Mouse (Mus musculus): ENCODE measurements around the gene Tpgs1.
"Not testable (repeated sequence)": the region's sequence is repeated elsewhere in the genome, so short reads cannot be mapped to it uniquely, and the experiment has no call there.

Tpgs1 gene

DNA sequence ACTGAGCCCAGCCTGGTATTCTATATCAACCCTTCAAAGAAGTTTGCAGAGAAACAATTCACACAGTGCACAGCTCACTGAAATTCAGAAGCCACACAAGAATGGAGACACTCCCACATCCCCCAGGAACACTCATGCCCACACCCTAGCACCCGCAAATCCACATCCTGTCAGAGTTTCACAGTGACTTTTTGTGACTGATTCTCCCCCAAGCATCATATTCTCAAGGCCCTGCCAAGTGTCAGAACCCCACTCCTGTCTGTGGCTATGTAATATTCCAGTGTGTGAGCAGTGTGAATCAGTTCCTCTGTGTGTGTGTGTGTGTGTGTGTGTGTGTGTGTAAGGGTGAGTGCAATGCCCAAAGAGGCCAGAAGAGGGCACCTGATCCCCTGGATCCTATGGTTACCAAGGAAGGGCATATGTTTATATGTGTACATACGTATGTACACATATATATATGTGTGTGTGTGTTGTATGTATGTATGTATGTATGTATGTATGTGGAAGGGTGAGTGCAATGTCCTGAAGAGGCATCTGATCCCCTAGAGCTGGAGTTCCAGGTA, 22.9 kb downstream of the Tpgs1 start:
- no peak for ATAC-seq (ENCODE audit: low TSS enrichment)

DNA sequence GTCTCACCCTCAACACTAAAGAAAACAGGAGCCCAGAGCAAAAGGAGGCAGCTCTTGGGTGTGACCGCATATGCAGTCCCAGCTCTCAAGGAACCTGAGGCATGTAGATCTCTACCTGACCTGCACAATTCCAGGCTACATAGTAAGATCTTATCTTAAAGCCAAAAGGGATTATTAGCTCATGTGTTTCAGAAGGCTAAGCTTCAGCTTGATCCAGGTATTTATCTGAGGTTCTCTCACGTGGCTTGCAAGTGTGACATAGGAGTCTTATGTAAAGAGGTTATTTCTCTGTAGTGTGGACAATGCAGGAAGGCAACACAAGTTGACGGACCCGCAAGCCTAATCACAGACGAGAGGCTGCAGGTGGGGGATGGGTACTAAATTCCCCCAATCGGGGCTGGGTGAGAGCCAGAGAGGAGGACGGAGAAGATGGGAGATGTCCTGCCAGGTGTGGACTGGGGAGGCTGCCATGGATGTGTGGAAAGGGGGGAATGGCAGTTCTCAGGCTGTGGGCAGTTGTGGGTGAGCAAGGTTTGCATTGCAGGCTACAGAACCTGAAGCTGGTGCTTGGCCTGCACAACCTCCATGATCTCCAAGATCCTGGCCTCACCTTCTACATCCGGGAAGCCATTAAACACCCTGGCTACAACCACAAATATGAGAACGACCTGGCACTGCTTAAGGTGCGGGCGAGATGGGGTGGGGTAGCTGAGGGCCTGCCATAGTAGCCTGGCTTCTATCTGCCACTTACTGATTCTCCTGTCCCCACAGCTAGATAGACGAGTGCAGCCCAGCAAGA, 24.6 kb downstream of the Tpgs1 start:
- ATAC-seq (ENCODE audit: low TSS enrichment) = no peak

DNA sequence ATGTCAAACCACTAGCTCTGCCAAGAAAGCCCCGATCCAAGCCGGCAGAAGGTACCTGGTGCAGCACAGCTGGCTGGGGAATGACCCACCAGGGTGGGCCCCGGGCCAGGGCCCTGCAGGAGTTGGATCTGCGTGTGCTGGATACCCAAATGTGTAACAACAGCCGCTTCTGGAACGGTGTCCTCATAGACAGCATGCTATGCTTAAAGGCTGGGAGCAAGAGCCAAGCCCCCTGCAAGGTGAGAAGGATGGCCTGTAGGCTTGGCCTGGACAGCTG, 25.1 kb downstream of the Tpgs1 start:
- ATAC-seq (ENCODE audit: low TSS enrichment) = no peak

DNA sequence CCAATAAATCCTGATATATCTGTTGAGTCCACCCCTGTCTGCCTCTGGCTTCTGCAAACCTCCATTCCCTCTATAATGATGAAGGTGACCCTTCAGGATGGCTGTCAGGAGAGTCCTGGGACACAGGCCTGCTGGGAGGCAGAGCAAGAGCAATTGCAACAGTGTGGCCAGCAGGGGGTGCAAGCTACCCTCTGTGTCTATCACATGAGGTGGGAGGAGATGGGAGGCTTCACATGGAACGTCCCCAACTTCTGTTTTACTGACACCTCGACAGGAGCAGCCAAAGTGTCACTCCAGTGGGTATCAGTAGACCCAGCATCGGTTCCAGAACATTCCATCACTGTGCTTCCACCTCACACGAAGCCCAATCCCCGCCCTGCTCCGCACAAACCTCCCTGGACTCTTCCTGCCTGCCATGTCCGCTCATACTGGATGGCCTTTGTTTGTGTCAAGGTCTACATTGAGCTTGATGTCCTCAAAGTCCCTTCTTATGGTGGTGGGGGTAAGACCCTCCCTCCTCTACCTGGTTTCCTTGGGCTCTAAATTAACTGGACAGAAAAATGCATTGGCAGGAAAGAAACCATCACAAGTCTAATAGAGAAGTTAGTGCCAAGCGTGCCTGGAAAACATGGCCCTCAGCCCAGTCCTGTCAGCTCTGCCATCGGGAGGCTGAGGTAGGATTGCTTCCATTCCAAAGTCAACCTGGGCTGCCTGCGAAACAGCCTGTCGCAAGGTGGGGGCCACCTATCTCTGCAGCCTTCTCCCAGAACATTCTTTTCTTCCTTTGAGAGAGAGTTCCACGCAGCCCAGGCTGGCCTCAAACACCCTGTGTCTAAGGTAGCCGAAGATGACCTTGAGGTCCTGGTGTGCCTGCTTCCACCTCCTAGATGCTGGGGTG, 26.3 kb downstream of the Tpgs1 start:
- ATAC-seq (ENCODE audit: low TSS enrichment) = peak; percentile 81

DNA sequence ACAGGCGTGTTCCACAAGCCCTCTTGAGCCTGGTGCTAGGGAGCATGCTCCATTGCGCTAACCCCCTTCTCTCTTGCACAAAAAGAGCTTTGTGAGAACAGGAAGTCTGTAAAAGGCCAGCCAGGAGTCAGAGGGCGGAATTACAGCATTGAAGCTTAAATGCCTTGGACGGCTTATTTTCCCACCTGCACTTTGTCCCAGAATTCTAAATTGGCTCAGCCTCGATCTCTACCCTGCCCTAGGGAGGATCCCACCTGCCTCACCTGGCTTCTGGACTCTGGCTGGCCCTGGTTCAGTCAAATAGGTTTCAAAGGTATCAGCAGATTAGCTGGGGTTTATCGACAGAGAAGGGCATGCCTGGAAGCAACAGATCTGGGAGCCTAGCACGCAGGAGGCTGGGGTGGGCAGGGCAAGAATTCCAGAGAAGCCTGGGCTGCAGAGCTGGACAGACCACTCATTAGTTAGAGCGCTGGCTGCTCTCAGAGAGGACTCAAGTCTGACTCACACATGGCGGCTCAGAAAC, 27.0 kb downstream of the Tpgs1 start:
- ATAC-seq (ENCODE audit: low TSS enrichment) = no peak

DNA sequence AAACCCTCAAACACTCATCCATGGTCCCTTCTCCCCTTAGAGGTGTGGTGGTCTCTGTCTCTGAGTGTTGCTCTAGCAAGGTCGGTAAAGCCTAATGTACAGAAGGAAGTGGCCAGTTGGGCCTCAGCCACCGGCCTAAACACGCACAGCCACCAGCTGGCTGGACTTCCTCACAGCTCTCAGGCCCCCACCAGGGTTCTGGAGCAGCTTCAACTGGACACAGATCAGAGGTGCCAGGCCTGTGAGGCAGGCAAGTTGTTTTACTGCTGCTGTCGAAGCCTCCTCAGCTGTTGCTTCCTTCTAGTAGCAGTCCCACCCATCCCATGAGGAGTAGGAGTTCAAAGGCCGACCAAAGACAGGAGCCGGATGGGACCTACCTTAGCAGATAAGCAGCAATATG, 28.7 kb downstream of the Tpgs1 start:
- no peak for ATAC-seq (ENCODE audit: low TSS enrichment)

DNA sequence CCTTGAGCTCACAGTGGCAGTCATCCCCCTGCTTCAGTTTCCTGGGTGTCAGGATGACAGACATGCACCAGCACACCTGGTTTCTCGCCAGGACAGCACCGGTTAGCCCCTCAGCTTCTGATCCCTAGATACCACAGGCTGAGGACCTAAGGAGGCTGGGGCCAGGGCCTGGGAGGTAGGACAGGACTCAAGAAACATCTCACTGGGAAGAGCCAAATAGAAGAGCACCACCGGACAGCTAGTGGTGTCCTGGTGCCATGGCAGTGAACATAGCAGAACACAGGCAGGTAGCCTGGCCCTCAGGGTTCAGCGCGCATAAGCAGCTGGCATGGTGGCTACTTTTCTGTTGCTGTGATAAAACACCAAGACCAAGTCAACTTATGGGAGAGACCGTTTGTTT, 29.3 kb downstream of the Tpgs1 start:
- ATAC-seq (ENCODE audit: low TSS enrichment) = no peak

DNA sequence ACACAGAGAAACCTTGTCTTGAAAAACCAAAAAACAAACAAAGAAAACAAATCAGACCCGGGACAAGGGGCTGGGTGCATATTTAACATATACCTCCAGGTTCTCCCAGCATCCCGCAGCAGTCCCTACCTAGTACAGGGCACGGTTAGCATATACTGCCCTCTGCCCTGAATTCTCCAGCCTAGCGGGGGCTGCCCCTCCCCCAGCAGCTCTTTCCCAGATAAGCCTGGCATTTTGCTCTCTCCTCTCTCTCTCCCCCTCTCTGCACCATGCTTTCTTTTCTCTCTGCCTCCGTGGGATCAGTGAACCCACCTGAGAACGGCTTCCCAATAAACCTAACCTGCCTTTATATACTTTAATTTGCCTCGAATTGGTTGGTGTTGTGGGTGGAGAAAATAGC, 31.5 kb downstream of the Tpgs1 start:
- no peak for ATAC-seq (ENCODE audit: low TSS enrichment)

DNA sequence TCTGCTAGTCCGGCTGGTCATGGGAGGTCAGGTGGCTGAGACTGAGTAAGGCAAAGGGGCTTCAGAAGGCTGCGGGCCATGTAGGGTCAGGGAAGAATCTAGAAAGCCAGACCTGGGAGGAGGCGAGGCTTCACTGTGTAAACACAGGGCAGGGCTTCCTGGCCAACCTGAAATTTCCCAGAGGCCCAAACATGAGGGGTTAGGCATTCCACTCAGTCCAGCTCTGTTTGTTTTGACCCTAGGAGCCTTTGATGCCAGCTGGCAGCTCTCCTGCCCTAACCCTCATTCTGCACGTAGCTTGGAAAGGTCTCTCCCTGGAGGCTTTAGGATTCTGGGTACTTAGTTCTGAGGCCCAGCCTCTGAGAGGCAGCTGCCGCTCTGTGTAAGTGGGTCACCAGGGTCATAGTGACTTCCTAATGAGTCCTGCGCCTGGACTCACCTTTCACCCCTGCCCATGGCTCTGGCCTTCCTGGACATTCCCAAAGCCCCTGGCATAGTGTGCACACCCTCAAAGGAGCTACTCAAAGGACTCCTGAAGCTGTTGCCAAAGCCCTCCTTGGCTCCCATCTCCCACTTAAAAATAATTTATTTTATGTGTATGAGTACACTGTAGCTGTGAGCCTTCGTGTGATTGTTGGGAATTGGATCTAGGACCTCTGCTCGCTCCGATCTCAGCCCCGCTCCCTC, 32.4 kb downstream of the Tpgs1 start:
- no peak for ATAC-seq (ENCODE audit: low TSS enrichment)

DNA sequence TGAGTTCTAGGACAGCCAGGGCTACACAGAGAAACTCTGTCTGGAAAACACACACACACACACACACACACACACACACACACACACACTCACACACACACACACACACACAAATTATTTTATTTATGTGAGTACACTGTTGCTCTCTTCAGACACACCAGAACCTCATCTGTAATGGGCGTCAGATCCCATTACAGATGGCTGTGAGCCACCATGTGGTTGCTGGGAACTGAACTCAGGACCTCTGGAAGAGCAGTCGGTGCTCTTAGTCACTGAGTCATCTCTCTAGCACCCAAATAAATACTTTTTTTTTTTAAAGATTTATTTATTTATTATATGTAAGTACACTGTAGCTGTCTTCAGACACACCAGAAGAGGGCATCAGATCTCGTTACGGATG, 33.8 kb downstream of the Tpgs1 start:
- not testable (repeated sequence) for ATAC-seq (ENCODE audit: low TSS enrichment)

DNA sequence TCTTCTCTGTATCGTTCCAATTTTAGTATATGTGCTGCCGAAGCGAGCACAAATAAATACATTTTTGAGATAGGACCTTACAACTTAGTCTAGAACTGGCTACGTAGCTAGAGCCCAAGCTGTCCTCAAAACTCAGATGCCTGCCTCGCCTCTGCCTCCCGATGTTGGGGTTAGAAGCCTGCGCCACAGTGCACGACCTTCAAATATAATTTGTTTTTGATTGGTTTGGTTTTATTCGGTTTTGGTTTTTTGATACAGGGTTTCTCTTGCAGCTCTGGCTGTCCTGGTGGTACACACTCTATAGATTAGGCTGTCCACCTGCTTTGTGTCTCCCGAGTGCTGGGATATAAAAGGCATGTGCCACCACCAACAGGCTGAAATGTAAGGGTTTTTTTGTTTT, 34.4 kb downstream of the Tpgs1 start:
- no peak for ATAC-seq (ENCODE audit: low TSS enrichment)

DNA sequence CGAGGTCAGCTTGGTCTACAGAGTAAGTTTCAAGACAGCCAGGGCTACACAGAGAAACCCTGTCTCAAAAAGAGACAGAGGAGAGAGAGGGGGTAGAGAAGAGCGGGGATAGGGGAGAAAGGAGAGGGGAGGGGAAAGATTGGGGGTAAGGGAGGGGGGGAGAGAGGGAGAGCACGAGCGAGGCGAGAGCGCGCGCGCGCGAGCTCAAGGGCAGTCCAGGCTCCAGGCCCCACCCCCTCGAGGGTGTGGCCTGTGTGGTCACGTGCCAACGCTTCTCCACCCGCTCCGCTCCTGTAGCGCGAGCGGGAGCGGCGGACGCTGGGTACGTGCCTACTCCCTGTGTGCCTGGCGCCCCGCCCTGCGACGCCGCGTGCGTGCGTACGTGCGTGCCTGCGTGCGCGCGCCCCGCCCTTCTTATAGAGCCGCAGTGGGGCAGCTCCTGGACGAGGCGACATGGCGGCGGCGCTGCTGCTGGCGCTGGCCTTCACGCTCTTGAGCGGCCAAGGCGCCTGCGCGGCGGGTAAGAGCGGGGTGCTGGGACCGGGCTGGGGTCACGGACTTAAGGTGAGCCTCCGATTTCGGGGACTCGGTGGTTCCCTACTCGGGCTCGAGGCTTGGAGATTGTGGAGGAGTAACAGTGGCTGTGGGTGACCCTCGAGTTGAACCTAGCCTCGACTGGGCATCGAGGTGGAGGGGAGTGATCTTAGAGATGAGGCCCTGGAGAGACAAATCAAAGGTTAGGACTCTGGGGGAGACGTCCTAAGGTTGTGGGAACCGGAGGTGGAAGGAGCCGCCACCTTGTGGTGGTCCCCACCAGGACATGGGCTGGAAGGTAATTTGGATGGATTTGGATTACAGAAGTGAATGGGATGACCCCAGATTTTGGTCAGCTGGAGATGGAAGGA, 35.1 kb downstream of the Tpgs1 start, which contains the start of gene Bsg:
Gene Bsg, plus strand, starts transcription at position 427 of the 905 bp plus-strand sequence.
- ATAC-seq (ENCODE audit: low TSS enrichment) = peak; percentile 91

DNA sequence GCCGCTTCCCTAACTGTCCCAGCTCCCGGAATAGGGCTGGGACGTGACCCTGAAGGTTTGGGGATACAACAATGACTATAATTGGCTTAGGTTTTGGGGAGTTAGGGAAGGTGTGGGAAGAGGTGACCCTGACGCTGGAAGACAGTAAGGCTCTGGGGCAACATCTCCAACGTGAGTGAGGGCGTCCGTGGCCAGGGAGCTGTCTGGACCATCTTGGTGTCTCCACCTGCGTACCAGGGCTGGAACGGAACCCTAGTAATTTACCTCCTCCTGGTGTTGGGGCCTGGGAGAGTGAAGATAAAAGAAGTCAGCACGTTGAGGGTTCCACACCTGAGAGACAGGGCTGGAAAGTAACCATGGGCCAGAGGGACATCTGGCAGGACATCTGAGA, 35.8 kb downstream of the Tpgs1 start:
- ATAC-seq (ENCODE audit: low TSS enrichment) = no peak

DNA sequence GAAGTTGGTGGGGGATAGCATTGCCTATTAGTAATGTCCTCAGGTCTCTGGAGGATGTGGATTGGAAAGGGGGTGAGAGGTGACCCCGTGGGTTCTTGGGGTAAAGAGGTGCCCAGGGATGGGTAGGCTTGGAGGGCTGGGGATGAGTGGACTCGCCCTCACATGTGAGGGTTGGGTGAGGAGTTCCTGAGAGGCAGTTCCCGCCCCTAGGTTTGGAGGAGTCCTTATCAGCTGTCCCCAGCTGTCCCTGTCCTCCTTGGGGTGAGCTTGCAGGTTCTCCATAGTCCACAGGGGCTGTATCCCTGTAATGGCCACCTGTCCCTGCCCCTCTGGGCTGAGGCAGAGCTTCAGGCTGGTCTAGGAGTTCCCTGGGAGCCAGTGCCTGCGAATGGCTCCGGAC, 36.8 kb downstream of the Tpgs1 start:
- ATAC-seq (ENCODE audit: low TSS enrichment) = no peak

DNA sequence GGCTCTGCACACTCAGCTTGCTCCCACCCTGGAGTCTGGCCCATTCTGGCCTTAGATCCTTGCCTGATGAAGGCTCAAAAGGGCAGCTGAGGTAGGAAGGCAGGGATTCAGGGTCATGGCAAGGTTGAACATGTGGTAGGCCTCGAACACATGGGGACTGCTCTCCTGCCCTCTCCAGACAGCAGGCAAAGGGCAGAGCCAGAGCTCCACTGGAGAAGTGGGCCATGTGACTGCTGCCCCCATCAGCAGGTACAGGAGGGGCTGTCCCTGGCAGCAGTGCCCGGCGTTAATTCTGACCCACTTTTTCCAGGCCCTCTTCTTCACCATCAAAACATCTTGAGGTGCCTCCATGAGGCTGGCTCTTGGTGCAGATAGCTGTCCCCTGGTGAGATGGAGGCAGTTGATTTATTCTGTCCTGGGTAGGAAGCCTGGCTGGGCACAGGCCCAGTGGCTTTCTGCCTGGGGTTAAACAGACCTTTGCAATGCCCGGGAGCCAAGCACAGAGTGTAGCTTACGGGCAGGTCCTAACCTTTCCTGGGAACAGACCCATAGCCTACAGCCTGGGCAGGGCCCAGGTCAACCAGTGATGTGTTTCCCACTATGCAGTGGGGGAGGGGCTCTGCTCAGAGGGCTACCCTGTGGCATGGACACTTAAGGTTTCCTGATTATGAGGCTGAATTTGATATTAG, 37.4 kb downstream of the Tpgs1 start:
- no peak for ATAC-seq (ENCODE audit: low TSS enrichment)

DNA sequence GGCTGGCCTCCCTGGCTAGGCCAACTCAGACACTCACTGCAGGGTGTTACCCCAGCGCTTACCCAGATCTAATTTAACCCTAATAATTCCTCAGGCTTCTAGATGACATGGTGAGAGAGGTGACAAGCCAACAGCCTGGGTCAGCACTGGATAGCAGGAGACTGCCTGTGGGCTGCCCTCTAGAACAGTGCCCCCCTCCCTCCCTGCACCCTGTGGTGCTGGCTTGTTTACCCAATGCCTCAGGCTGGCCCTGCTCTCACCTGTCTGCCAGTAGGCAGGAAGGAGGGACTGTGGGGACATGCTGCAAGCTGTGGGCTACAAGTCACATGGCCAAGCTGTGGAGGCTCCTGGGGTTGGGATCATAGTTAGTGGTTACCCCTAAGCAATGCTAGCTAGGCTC, 38.0 kb downstream of the Tpgs1 start:
- no peak for ATAC-seq (ENCODE audit: low TSS enrichment)

DNA sequence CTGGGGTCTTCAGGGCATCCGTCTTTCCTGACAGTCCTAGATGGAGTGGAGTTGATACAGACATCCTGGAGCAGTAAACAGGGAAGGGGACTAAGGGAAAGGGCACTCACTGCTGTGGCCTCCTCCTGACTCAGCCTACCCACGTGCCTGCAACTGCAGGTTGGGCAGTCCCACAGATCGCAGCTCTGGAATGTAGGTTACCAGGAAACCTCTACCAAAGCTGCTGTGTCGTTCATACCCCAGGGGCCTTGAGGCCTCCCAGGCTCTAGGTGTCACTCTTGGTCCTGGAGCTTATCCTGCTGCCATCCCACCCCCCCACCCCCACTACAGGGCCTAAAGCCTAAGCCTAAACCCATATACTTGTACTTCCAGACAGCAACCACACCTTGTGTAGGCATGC, 38.6 kb downstream of the Tpgs1 start:
- no peak for ATAC-seq (ENCODE audit: low TSS enrichment)

DNA sequence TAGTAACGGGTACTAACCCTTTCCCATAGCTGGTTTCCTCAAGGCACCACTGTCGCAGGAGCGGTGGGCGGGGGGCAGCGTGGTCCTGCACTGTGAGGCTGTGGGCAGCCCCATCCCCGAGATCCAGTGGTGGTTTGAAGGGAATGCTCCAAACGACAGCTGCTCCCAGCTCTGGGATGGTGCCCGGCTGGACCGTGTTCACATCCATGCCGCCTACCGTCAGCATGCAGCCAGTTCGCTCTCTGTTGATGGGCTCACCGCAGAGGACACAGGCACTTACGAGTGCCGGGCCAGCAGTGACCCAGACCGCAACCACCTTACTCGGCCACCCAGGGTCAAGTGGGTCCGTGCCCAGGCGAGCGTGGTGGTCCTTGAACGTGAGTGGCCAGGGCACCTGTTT, 39.5 kb downstream of the Tpgs1 start:
- no peak for ATAC-seq (ENCODE audit: low TSS enrichment)

DNA sequence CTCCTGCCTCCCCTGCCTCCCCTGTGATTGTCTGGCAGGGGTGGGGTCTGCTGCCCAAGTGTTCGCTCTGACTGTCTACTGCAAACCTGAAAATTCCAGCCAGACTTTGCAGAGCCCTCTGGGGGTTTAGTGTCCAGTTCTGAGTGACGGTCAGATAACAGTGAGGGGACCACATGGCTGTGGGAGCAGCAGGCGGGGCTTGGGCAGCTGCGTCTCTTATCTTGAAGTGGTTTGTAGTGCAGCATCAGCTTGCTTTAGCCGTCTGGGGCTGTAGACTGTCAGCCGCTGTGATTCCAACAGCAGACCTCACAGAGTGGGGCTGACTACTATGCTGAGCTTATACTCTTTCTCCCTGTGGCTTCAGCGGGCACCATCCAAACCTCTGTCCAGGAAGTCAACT, 40.1 kb downstream of the Tpgs1 start:
- no peak for ATAC-seq (ENCODE audit: low TSS enrichment)

DNA sequence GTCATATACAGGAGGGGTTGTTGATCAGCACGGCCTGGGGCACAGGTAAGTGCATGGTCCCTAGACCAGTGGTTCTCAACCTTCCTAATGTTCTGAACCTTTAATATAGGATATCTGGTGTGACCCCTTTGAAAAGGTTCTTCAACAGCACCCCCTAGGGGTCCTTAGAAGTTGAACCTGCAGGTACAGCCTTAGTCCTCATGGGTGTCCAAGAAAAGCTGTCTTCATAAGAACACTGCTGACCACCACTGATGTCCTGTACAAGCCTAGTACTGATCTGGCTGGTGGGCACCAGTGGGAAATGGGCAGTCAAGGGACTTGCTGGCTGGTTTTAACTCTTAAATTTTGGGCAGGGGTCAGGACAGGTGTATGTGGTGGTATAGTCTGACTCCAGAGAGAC, 42.9 kb downstream of the Tpgs1 start:
- ATAC-seq (ENCODE audit: low TSS enrichment) = no peak

Data from frontal cortex, adult (tissue).